Mouse (Mus musculus): ENCODE data around the gene Dynlrb2. TPM values are rescaled to one million over a fixed set of nuclear protein-coding genes. Genes with fewer than 3 reads are reported as not detected.

The Dynlrb2 gene
- polyA plus RNA-seq, 1 experiment from 2014 or later: 9.1 TPM

DNA sequence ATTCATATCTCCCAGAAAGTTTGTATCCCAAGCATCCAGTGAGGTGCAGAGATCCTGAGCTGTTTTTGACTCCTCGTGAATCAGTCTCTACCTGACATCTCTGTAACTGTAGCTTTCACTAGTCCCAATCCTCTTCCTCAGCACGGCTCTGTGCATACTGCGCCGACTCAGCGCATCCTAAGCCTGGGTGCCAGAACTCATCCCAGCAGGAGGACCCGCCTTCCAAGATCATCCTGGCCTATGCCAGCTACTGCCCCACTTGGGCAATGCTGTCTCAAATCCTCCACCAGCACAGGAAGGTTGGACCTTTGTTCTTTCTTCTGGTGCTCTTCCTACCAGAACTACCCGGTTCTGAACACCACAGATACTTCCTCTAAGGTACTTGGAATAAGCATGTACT lies 20.1 kb downstream of the Dynlrb2 start:
- 91% methylated on average over 7 of the region's 7 CpGs for WGBS
- no peaks in the 10 kb centered on the region for H3K4me1 ChIP-seq (ENCODE audit: control insufficient read depth, insufficient read depth, low read length)
- ATAC-seq (ENCODE audit: low read depth): no peak
- no peaks in the 10 kb centered on the region for H3K27me3 ChIP-seq (ENCODE audit: control insufficient read depth, insufficient read depth, low read length)
- H3K36me3 ChIP-seq (ENCODE audit: control insufficient read depth, insufficient read depth, low read length): no peaks in the 10 kb centered on the region
- no peak overlapping the region for H3K9ac ChIP-seq (replicated peaks; ENCODE audit: low read depth, low read length)
- no peaks in the 10 kb centered on the region for H3K9me3 ChIP-seq (ENCODE audit: control insufficient read depth, low read length)
- no peak overlapping the region for H3K4me2 ChIP-seq (ENCODE audit: low read depth, low read length)
- H3K4me3 ChIP-seq (ENCODE audit: low read depth, low read length): no peak overlapping the region
- H3K27ac ChIP-seq (ENCODE audit: low read depth, low read length): no peak overlapping the region

DNA sequence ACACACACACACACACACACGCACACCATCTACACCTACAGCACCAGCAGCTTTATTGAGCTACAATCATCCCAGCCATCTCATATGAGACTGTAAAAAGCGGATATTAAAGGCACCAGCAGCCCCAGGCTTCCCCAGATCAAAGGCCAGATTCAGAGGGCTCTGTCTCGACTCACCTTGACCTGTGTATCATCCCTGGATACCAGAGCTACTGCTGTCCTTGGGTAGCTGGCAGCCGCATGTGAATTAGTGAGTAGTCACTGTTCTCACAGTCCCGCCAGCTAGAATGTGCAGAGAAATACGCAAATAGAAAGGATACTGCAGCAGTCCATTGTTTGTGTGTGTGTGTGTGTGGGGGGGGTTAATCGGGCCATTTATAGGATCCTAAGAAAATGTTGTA lies 24.0 kb downstream of the Dynlrb2 start:
- WGBS: 78% methylated on average over 7 of the region's 7 CpGs
- no peak overlapping the region for H3K27ac ChIP-seq (ENCODE audit: low read depth, low read length)
- no peaks in the 10 kb centered on the region for H3K27me3 ChIP-seq (ENCODE audit: control insufficient read depth, insufficient read depth, low read length)
- no peaks in the 10 kb centered on the region for H3K9me3 ChIP-seq (ENCODE audit: control insufficient read depth, low read length)
- ATAC-seq (ENCODE audit: low read depth): no peak
- no peak overlapping the region for H3K4me3 ChIP-seq (ENCODE audit: low read depth, low read length)
- H3K4me2 ChIP-seq (ENCODE audit: low read depth, low read length): no peak overlapping the region
- no peaks in the 10 kb centered on the region for H3K36me3 ChIP-seq (ENCODE audit: control insufficient read depth, insufficient read depth, low read length)
- no peak overlapping the region for H3K9ac ChIP-seq (replicated peaks; ENCODE audit: low read depth, low read length)
- no peaks in the 10 kb centered on the region for H3K4me1 ChIP-seq (ENCODE audit: control insufficient read depth, insufficient read depth, low read length)

DNA sequence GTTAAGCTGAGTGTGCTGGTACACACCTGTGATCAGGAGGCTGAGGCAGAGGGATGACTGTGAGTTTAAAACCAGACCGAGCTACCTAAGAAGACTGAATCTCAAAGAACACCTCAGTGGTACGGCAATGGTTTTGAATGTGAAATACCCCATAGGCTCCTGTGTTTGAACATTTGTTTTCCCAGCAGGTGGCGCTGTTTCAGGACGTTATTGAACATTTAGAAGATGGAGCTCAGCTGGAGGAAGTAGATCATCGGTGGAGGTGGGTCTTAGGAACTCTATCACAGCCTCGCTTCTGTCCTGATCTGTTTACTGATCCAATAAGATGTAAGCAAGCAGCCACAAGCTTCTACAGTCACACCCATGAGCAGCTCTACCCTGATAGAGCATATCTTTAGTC lies 28.3 kb downstream of the Dynlrb2 start:
- no peaks in the 10 kb centered on the region for H3K36me3 ChIP-seq (ENCODE audit: control insufficient read depth, insufficient read depth, low read length)
- H3K4me3 ChIP-seq (ENCODE audit: low read depth, low read length): no peak overlapping the region
- no peak overlapping the region for H3K27ac ChIP-seq (ENCODE audit: low read depth, low read length)
- no peaks in the 10 kb centered on the region for H3K9me3 ChIP-seq (ENCODE audit: control insufficient read depth, low read length)
- H3K9ac ChIP-seq (replicated peaks; ENCODE audit: low read depth, low read length): no peak overlapping the region
- WGBS: 79% methylated on average over 6 of the region's 6 CpGs
- ATAC-seq (ENCODE audit: low read depth): no peak
- no peak overlapping the region for H3K4me2 ChIP-seq (ENCODE audit: low read depth, low read length)
- H3K4me1 ChIP-seq (ENCODE audit: control insufficient read depth, insufficient read depth, low read length): no peaks in the 10 kb centered on the region
- no peaks in the 10 kb centered on the region for H3K27me3 ChIP-seq (ENCODE audit: control insufficient read depth, insufficient read depth, low read length)

DNA sequence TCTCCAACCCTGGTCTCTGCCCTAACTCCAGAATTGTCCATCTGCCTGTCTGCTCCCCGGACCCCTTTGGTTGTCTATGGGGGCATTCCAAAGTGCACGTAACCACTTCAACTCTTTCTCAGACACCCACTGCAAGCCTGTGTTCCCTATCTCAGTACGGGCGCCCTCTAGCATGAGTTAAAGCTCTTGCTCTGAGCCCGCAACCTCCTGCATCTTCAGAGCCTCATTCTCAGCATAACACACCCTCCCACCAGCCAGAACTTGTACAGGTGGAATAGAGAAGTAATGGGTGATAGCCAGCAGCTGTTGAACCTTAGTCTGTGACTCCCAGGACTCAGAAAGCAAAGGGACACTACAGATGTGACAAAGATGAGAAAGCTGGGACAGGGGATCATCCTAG lies 32.0 kb downstream of the Dynlrb2 start:
- no peak overlapping the region for H3K4me2 ChIP-seq (ENCODE audit: low read depth, low read length)
- no peak overlapping the region for H3K4me3 ChIP-seq (ENCODE audit: low read depth, low read length)
- H3K27me3 ChIP-seq (ENCODE audit: control insufficient read depth, insufficient read depth, low read length): no peaks in the 10 kb centered on the region
- H3K4me1 ChIP-seq (ENCODE audit: control insufficient read depth, insufficient read depth, low read length): no peaks in the 10 kb centered on the region
- H3K27ac ChIP-seq (ENCODE audit: low read depth, low read length): no peak overlapping the region
- H3K9ac ChIP-seq (replicated peaks; ENCODE audit: low read depth, low read length): no peak overlapping the region
- H3K9me3 ChIP-seq (ENCODE audit: control insufficient read depth, low read length): no peaks in the 10 kb centered on the region
- H3K36me3 ChIP-seq (ENCODE audit: control insufficient read depth, insufficient read depth, low read length): no peaks in the 10 kb centered on the region
- no peak for ATAC-seq (ENCODE audit: low read depth)
- WGBS: 86% methylated on average over 5 of the region's 5 CpGs

DNA sequence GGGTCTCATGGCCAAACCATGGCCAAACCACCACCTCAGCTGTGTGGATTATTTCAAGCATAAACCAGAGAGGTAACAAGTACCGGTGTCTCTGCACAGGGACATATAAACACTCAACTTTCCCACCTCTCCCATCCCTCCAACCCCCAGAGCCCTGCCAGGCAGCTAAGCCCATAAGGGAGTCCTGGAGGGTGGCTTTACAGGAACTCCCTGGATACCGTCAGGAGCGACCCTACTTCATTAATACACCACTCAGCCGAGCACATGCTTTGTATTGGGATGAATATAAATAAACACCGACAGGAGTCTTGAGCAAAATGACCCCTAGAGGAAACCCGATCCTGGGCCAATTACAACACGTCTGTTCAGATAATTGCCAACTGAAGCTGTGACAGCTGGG lies 34.0 kb downstream of the Dynlrb2 start:
- no peaks in the 10 kb centered on the region for H3K36me3 ChIP-seq (ENCODE audit: control insufficient read depth, insufficient read depth, low read length)

DNA sequence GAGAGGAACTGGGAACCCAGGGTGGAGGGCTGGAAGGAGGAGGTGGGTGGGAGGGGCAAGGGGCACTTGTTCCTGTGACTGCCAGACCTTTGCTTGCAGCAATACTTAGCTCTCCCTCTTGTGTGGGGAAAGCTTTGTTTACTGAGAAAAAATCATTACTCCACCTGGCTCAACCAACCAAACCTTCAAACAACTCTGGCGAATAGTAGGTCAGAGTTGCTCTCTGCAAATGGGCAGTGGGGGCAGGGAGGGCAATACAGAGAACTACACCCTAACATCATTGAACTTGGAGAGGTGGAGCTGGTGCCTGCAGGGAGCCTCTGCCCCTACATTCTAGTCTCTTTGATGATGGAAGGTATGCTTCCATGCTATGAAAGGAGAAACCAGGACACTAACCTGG lies 35.4 kb downstream of the Dynlrb2 start:
- 91% methylated on average over 1 of the region's 1 CpGs for WGBS
- H3K4me1 ChIP-seq (ENCODE audit: control insufficient read depth, insufficient read depth, low read length): no peaks in the 10 kb centered on the region
- no peaks in the 10 kb centered on the region for H3K36me3 ChIP-seq (ENCODE audit: control insufficient read depth, insufficient read depth, low read length)
- H3K9ac ChIP-seq (replicated peaks; ENCODE audit: low read depth, low read length): no peak overlapping the region
- no peaks in the 10 kb centered on the region for H3K27me3 ChIP-seq (ENCODE audit: control insufficient read depth, insufficient read depth, low read length)
- H3K4me3 ChIP-seq (ENCODE audit: low read depth, low read length): no peak overlapping the region
- no peak for ATAC-seq (ENCODE audit: low read depth)
- no peak overlapping the region for H3K4me2 ChIP-seq (ENCODE audit: low read depth, low read length)
- no peak overlapping the region for H3K27ac ChIP-seq (ENCODE audit: low read depth, low read length)
- H3K9me3 ChIP-seq (ENCODE audit: control insufficient read depth, low read length): no peaks in the 10 kb centered on the region

More for the DNA sequence above, 34.0 kb downstream of the Dynlrb2 start:
- 50% methylated on average over 7 of the region's 7 CpGs for WGBS
- Histone ChIP-seq H3K9me3 (ENCODE audit: control insufficient read depth, low read length) (no peaks in the 10 kb centered on the region), H3K27ac (ENCODE audit: low read depth, low read length) (no peak overlapping the region), H3K4me1 (ENCODE audit: control insufficient read depth, insufficient read depth, low read length) (no peaks in the 10 kb centered on the region), H3K9ac (replicated peaks; ENCODE audit: low read depth, low read length) (no peak overlapping the region), H3K4me3 (ENCODE audit: low read depth, low read length) (no peak overlapping the region), H3K27me3 (ENCODE audit: control insufficient read depth, insufficient read depth, low read length) (no peaks in the 10 kb centered on the region), H3K4me2 (ENCODE audit: low read depth, low read length) (no peak overlapping the region)
- no peak for ATAC-seq (ENCODE audit: low read depth)

DNA sequence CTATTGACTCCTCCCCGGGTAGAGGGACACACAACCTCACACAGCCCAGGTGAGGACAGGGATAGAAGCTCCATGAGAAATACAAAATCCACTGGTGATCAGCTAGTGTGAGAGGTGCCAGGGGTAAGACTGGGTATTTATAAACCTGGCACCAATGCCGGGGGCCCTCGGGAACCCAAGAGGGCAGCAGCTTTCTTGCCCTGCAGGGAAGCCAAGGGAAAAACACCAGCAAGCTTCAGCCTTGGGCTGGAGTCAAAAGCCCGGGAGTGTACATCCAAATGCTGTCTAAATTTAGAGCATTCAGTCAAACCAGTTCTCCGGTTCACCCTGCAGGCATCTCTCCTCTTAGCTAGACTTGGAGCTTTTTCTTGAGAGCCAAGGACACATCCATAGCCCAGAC lies 38.1 kb downstream of the Dynlrb2 start:
- no peak for ATAC-seq (ENCODE audit: low read depth)
- Histone ChIP-seq H3K9me3 (ENCODE audit: control insufficient read depth, low read length) (no peaks in the 10 kb centered on the region), H3K9ac (replicated peaks; ENCODE audit: low read depth, low read length) (no peak overlapping the region), H3K36me3 (ENCODE audit: control insufficient read depth, insufficient read depth, low read length) (no peaks in the 10 kb centered on the region), H3K4me2 (ENCODE audit: low read depth, low read length) (no peak overlapping the region), H3K4me1 (ENCODE audit: control insufficient read depth, insufficient read depth, low read length) (no peaks in the 10 kb centered on the region), H3K27ac (ENCODE audit: low read depth, low read length) (no peak overlapping the region), H3K27me3 (ENCODE audit: control insufficient read depth, insufficient read depth, low read length) (no peaks in the 10 kb centered on the region), H3K4me3 (ENCODE audit: low read depth, low read length) (no peak overlapping the region)
- 89% methylated on average over 5 of the region's 5 CpGs for WGBS

DNA sequence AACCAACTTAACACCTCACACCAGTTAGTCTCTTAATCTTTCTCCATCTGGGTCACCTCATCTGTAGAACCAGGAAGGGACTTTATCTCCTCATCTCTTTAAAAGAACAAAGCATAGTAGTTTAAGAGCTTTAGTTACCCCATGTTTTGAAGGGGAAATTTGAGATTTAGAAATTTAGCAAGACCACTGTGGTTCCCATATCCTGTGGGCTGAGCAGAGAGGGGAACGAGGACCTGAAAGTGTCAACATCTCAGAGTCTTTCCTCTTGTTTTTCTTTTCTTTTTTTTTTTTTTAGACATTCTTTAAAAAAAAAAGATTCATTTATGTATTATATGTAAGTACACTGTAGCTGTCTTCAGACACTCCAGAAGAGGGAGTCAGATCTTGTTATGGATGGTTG lies 38.6 kb downstream of the Dynlrb2 start:
- Histone ChIP-seq H3K4me1 (ENCODE audit: control insufficient read depth, insufficient read depth, low read length) (no peaks in the 10 kb centered on the region), H3K4me2 (ENCODE audit: low read depth, low read length) (no peak overlapping the region), H3K36me3 (ENCODE audit: control insufficient read depth, insufficient read depth, low read length) (no peaks in the 10 kb centered on the region), H3K4me3 (ENCODE audit: low read depth, low read length) (no peak overlapping the region), H3K27ac (ENCODE audit: low read depth, low read length) (no peak overlapping the region), H3K27me3 (ENCODE audit: control insufficient read depth, insufficient read depth, low read length) (no peaks in the 10 kb centered on the region), H3K9ac (replicated peaks; ENCODE audit: low read depth, low read length) (no peak overlapping the region), H3K9me3 (ENCODE audit: control insufficient read depth, low read length) (no peaks in the 10 kb centered on the region)
- no peak for ATAC-seq (ENCODE audit: low read depth)
- 85% methylated on average over 1 of the region's 1 CpGs for WGBS

DNA sequence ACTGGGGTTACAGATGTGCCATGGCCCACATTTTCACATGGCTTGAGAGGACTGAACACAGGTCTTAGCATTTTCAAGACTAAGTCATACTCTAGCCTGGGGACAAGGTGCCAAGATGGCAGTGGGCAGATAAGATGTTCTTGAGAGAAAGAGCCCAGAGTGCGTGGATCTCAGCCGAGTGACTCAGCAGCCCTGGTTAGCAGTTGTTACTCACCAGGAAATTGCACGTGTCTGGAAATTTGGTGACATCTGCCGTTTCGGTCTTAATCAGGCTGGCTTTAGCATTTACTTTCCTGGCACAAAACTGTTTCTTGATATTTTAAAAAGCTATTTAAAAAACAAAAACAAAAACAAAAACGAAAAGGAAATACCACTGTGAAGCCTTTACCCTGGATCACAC lies 47.5 kb downstream of the Dynlrb2 start:
- Histone ChIP-seq H3K9me3 (ENCODE audit: control insufficient read depth, low read length) (no peaks in the 10 kb centered on the region), H3K4me3 (ENCODE audit: low read depth, low read length) (no peak overlapping the region), H3K27me3 (ENCODE audit: control insufficient read depth, insufficient read depth, low read length) (no peaks in the 10 kb centered on the region), H3K27ac (ENCODE audit: low read depth, low read length) (no peak overlapping the region), H3K4me1 (ENCODE audit: control insufficient read depth, insufficient read depth, low read length) (no peaks in the 10 kb centered on the region), H3K9ac (replicated peaks; ENCODE audit: low read depth, low read length) (no peak overlapping the region), H3K4me2 (ENCODE audit: low read depth, low read length) (no peak overlapping the region), H3K36me3 (ENCODE audit: control insufficient read depth, insufficient read depth, low read length) (no peaks in the 10 kb centered on the region)
- WGBS: 89% methylated on average over 6 of the region's 6 CpGs
- no peak for ATAC-seq (ENCODE audit: low read depth)

DNA sequence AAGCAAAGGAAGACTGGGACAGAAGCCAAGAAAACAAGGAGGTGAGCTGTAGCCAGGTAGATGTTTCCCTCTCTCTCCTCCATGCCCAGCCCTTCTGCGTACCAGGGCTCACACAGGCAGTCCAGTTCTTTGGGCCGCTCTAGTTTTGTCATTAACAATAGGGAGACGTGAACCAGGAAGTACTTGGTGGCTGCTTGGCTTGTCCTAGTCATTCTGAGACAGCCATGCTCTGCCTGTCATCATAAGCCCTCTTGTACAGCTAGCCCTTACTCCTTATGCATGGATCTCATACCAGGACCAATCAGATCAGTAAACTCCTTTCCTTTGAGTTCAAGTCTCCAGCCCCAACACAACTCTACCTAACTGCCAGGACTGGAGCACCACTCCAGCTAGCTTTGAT lies 48.0 kb downstream of the Dynlrb2 start:
- H3K27me3 ChIP-seq (ENCODE audit: control insufficient read depth, insufficient read depth, low read length): no peaks in the 10 kb centered on the region
- H3K36me3 ChIP-seq (ENCODE audit: control insufficient read depth, insufficient read depth, low read length): no peaks in the 10 kb centered on the region
- no peak overlapping the region for H3K4me3 ChIP-seq (ENCODE audit: low read depth, low read length)
- WGBS: 74% methylated on average over 3 of the region's 3 CpGs
- H3K4me1 ChIP-seq (ENCODE audit: control insufficient read depth, insufficient read depth, low read length): no peaks in the 10 kb centered on the region
- H3K27ac ChIP-seq (ENCODE audit: low read depth, low read length): no peak overlapping the region
- no peak overlapping the region for H3K4me2 ChIP-seq (ENCODE audit: low read depth, low read length)
- no peaks in the 10 kb centered on the region for H3K9me3 ChIP-seq (ENCODE audit: control insufficient read depth, low read length)
- H3K9ac ChIP-seq (replicated peaks; ENCODE audit: low read depth, low read length): no peak overlapping the region
- no peak for ATAC-seq (ENCODE audit: low read depth)
